Mouse (Mus musculus) fibroblast of lung, adult 2 months (primary cell): ENCODE measurements around the gene Itga5.
A peak's percentile ranks its signal among the peaks of the same experiment; 100 is the strongest.

Experiments
- DNase-seq: peaks from one replicate; pipeline ENCODE4 v3.0.0-alpha.2; 2011; ENCODE audit warnings: low read depth

The Itga5 gene

DNA sequence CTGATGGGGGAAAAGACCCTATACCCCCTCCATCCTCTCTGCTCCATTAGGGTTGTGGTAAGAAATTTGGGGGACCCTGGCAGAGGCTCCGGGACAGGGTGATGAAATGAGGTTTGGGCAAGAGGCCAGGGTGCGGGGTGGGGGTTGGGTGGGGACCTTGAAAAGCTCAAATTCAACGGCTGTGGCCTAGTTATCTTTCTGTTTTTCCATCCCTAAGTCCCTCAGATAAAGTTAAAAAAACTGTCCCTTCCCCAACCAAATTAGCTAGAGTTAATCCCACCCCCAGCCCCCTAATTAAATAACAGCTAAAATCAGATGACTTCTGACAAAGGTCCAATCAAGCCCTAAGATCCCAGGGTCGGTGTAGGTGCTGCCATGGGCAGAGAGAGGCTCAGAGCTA is 1.8 kb downstream of the Itga5 start:
- no peak for DNase-seq

DNA sequence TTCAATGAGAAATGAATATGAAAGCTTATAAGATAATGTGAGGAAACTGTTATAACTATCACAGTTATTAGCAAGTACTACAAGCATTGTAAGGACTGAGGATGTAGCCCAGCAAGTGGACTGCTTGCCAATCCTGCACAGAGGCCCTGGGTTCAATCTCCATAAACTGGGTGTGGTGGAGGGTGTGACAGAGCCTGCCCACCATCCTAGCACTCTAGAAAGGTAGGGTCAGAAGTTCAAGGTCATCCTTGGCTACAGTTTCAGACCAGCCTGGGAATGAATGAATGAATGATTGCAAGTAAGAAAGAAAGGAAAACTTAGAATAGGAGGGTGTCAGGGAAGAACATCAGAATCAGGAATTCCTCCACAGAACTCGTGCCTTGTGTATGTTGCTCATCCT is 2.8 kb downstream of the Itga5 start:
- no peak for DNase-seq

DNA sequence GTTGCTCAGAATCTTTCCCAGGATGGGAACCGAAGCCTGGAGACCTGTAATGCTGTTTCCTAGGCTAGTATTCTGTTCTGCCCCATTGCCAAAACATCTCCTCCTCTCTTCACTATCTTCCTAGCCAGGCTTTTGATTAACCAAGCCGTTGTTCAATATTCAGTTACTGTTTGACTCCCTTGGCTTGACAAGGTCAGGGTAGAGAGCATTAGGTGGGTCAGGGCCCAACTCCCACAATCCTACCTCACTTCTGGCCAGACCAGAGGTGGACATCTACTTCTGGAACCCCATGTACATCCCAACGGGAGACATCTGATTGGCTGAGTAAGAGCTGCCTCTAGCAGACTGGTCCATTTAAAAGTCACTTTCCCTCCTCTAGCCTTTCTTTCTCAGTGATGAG is 3.6 kb downstream of the Itga5 start:
- no peak for DNase-seq

DNA sequence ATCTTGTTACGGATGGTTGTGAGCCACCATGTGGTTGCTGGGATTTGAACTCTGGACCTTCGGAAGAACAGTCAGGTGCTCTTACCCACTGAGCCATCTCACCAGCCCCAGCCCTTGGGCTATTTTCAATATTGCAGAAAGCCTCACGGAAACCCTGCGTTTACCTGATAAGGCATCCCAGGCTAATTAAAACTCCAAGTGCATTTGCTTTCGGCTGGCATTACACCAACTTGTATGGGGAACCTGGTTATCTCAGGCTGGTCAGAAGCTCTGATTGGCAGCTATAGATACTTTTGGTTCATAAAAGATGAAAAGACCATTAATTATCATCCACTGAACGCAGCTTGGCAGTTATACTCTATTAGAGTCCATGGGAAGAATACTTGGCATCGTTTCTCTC is 4.2 kb downstream of the Itga5 start:
- DNase-seq: no peak

GRCm38 (mm10) chr15:103361269-103361668 is 5.3 kb downstream of the Itga5 start:
- no peak for DNase-seq

- DNase-seq: no peak
These were observed 6.5 kb downstream of the Itga5 start for GRCm38 (mm10) chr15:103359869-103360602.

DNA sequence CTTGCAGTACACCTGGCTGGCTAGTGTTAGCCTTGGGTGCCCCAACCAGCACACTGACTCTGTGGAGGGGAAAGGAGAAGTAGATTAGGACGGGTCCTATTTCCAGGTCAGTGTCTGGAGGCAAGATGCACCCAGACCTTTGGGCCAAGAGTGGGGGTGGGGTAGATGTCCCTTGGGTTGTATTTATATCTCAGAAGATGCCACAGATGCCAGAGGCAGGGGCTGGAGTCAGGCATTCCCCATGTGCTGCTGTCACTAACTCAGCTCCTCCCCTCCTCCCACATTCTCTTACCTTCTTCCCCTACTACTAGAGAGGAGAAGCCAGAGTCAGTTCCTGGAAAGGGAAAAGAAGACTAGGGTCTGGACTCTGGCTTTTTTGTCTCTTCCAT is 7.4 kb downstream of the Itga5 start:
- no peak for DNase-seq

DNA sequence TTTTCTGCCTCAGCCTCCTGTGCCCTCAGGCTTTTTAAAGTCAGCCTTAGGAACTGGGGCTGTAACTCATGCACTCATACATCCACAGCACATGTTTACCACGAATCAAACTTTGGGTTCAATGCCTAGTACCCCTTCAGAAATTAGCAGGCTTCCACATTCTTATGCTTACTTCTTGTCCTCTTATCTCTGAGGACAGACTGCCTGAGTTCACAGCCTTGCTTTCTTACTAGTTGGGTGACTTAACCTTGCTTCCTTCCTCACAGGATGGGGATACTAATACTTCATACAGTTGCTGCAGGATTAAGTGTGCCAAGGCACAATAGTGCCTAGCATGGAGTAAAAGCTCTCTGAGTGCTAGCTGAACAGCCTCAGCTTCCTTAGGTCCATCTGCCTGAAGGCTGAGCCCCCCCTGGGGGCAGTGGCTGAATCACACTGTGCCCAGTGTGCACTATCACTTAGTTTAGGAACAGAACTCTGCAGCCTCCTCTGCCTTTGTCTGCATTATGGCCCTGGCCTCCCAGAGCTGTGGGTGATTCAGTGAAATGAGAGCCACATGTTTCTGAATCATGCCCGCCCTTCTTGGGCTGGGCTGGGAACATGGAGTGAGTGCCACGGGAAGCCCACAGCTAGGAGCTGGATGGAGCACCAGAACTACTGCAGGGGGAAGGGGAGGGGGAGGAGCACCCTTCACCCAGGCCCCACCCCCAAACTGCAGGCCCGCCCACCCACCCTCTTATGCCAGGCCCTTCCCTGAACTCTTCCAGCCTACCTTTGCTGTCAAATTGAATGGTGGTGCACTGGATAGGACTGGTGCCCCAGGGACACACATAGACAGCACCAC is 8.1 kb downstream of the Itga5 start:
- DNase-seq: peak; percentile 93

GRCm38 (mm10) chr15:103357817-103358216 is 8.7 kb downstream of the Itga5 start:
- no peak for DNase-seq

- no peak for DNase-seq
These were observed 10.4 kb downstream of the Itga5 start for GRCm38 (mm10) chr15:103356130-103356529.

- DNase-seq: no peak
These were observed 11.1 kb downstream of the Itga5 start for GRCm38 (mm10) chr15:103355420-103355819.

- no peak for DNase-seq
These were observed 11.9 kb downstream of the Itga5 start for GRCm38 (mm10) chr15:103354690-103355089.

DNA sequence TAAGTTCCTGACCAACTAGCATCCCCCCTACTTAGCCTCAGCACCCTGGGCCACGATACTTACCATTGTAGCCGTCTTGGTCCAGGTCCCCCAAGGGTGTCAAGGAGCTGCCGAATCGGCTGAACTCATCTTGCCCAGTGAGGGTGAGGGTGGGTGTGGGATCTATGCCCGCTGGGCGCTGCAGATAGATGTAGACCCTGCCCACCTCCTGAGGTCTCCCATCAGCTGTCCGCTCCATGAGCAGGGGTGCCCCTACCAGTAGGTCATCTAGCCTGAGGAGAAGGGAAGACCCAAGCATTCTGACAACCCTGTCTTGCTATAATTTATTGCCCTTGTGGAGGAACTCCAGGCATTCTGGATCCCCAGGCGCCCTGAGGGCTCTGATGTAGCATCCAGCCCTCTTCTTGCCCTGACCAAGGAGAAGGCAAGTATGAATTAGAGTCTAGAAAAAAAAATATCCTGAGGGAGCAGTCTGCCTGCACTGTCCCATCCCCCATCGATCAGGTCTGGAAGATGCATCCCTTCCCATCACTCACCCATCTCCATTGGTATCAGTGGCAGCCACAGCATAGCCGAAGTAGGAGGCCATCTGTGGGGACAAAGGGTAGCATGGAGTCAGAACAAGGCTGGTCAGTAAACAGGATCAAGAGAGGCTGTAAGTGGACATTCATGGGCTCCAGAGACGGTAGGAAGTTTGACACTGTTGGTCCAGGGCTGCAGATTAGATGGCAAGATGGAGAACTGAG is 12.9 kb downstream of the Itga5 start:
- no peak for DNase-seq

DNA sequence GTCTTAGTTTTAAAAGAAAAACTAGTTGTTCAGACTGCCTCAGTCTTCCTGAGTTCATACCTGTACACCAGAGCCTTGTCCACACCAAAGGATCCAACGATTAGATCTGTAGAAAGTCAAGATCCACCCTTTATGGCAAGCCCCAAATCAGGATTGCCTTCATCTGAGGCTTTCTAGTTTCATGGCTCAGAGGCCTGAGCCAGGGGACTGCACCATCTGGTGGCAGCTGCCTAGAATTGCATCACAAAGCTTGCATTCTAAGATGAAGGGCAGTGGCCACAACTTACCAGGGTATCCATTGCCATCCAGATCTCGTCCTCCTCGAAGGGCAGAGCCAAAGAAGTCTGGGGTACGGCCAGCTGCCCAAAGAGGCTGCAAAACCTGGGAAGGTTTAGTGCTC is 13.7 kb downstream of the Itga5 start:
- DNase-seq: no peak

GRCm38 (mm10) chr15:103347275-103347684 is 19.3 kb downstream of the Itga5 start:
- DNase-seq: peak; percentile 67

DNA sequence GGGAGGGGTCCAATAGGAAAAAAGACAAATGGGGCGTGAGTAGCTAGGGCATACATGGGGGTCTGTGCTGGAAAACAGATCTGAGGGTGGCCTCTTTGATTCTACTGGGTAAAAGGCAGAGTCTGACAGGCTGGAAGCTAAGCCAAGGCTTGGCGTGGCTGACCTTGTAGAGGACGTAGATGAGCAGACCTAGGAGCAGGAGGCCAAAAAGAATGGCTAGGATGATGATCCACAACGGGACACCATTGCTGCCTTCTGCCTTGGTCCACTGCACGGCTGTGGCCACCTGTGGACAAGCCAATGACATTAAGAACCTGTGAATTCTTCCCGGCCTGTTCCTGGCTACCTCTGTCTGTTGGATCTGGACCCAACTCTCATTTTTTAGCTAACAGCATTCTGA is 20.8 kb downstream of the Itga5 start:
- DNase-seq: no peak

GRCm38 (mm10) chr15:103343556-103343955 is 23.0 kb downstream of the Itga5 start:
- no peak for DNase-seq

DNA sequence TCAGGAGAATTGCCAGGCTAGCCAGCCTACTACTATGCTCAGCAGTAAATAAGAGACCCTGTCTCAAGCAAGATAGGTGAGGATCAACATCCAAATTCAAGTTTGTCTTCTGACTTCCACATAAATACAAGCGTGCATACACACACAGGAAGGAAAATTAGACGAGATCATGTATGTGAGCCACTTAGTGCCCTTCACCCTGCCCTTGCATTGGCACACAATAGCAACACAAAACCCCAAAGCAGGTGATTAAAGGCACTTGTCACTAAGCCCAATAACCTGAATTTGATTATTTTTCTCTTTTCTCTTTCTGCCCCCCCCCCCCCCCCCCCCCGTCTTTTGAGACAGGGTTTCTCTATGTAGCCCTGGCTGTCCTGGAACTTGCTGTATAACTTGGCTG is 23.6 kb downstream of the Itga5 start:
- DNase-seq: no peak

DNA sequence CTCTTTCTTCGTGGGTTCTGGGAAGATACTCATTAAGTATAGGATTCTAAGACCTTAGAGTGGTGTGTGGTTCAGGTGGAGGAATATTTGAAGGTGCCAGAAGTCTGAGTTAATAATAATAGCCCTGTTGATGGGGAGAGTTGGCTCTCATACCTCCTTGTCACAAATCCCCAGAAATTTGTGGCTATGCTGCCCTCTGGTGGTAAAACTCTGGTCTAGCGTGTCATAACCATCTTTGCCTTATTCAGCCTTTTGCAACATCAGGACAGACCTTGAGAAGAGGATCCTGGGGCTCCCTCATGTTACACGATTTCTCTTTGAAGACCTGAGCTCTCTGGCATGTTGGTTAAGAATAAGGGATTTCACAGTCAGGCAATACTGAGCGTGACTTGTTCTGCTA is 24.1 kb downstream of the Itga5 start:
- no peak for DNase-seq

GRCm38 (mm10) chr15:103341547-103341946 is 25.0 kb downstream of the Itga5 start:
- DNase-seq: no peak

DNA sequence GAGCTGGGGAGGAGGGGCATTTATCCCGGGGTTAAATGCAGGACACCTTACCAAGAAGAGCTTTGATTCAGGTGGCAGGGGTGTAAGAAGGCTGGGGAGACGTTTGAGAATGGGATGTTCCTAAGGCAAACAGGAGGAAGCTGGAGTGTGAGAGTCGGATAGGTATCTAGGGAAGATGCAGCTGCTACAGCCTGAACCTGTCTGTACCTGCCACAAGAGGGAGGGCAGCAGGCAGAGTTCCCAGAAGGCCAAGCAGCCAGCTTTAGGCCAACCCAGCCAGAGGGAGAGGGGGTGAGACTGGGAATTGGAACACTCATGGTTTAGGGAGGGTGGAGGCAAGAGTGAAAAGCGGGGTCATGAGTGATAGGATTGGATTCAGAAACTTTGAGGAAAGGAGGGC is 25.8 kb downstream of the Itga5 start:
- DNase-seq: no peak

DNA sequence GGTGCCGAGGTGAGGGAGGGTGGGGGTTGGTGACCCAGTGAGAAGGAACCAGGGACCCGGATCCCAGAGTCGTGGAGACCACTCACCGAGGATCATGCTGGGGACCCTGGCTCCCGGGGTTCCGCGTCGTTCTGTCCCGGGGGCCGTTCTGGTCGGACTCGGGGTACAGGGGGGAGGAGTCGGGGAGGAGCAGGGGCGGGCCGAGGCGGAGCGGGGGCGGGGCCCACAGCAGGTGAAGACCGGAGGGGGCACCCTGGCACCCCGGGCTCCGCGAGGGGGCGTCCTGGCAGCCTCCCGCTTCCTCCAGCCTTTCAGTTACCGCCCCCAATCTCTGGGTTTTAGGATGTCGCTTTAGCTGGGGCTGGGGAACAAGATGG is 26.6 kb downstream of the Itga5 start, which contains the start of gene Zfp385a:
Gene Zfp385a, minus strand, starts transcription at position 133 of the 377 bp plus-strand sequence.
- no peak for DNase-seq
